Mouse (Mus musculus) ZHBTc4 (cell line): Measurements from ENCODE around the gene 9430038I01Rik.

Experiments used
- DNase-seq: peaks from one replicate; pipeline ENCODE4 v3.0.0-alpha.2; 2011; ENCODE audit warnings: low read depth, low spot score

The 9430038I01Rik gene

DNA sequence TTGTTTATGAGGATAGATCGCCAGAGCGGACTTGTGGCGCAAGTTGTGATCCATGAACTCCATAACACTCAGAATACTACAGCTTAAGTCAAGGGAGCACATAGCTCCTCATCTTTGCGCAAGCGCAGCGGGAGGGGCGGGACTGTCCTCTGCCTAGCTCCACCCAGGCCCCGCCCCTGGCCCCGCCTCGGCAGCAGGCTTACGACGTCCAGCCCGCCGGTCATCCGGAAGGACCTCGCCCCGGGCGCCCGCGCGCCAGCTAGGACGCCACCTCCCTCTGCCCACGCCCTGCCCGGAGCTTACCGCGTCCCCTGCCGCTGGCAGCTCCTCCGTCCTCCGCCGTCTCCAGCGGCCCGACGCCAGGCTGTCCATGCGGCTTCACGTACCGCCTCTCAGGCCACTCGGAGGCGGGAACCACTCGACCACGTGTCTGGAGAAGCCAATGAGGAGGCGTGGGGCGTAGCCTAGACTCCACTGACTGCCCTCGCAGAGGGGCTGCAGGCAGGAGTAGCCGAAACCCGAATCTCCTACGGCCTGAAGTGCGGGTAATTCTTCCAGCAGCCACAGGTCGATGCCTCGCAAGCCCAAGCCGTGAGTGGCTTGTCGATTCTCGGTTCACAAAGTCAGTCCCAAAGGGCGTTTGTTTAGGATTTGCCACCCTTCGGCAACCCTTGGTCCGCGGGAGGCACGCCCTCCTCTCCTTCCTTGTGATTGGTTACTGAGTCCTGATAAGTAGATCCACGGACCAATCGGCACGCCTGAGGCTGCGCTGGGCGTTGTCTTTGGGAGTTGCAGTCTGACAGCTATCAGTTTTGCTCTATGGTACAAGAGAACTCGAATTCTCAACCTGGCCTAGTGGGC lies at the start of gene 9430038I01Rik:
Gene 9430038I01Rik (minus strand): TSS at position 426 of the 861 bp plus-strand sequence.
- peak; percentile 98 for DNase-seq

DNA sequence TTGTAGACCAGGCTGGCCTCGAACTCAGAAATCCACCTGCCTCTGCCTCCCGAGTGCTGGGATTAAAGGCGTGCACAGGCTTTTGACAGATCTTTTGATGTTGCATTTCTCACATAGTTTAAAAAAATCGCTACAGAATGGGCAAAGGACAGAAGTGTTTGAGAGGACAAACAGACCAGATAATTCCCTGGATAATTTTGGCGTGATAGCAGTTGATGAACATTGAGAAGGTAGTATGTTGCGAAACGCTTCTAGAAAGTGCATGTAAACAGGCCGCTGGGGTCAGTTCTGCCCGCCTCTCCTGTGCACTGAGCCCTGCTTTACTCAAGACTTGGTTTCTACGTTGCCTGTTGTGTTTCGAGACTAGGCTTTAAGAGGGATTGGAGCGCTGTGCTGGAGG lies 34.8 kb upstream of the 9430038I01Rik start:
- no peak for DNase-seq

DNA sequence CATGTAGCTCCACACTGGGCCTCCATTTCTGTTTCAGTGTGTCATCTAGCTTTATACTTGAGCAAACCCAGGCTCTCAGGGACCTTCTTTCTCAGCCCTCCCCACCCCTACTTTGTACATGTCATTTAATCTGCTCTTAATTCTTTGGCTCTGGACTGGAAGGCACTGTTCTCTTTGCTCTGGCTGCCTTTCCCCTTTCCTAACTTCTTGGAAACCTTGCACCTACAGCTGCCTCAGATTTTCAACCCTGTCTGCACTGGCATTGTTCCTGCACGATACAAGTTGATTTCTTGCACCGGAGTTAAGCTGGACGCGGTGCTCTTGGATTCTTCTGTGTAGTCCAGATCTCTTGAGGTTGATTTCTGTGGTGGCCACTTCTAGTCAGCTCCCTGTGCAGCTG lies 32.4 kb upstream of the 9430038I01Rik start:
- no peak for DNase-seq

DNA sequence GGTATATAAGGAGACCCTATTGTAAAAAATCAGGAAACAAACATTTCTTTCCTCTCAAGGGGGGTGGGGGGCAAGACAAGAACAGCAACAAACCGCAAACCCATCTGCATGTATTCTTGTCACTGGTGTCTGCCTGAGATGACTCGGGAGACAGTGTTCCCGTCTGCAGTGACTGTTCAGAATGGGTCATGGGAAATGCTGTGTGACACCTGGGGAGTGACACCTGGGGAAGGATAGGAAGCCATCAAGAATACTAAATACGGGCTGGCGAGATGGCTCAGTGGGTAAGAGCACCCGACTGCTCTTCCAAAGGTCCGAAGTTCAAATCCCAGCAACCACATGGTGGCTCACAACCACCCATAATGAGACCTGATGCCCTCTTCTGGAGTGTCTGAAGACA lies 28.4 kb upstream of the 9430038I01Rik start:
- peak; percentile 28 for DNase-seq

DNA sequence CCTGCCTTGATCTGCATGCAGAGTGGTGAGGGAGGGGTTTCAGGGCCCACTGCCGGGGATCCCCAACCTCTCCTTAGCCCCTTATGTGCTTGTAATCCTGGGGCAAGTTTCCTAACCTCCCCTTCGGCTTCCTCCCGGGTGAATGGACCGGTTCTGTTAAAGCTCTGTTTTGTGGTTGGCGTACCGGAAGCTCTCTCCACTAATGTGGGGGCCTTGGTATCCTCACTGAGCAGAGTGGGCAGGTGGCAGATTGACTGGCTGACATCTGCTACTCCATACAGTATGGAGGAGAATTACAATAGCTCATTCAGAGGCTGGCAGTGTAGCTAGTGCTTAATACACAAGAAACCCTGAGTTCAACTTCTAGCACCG lies 27.6 kb upstream of the 9430038I01Rik start:
- DNase-seq, result no peak

DNA sequence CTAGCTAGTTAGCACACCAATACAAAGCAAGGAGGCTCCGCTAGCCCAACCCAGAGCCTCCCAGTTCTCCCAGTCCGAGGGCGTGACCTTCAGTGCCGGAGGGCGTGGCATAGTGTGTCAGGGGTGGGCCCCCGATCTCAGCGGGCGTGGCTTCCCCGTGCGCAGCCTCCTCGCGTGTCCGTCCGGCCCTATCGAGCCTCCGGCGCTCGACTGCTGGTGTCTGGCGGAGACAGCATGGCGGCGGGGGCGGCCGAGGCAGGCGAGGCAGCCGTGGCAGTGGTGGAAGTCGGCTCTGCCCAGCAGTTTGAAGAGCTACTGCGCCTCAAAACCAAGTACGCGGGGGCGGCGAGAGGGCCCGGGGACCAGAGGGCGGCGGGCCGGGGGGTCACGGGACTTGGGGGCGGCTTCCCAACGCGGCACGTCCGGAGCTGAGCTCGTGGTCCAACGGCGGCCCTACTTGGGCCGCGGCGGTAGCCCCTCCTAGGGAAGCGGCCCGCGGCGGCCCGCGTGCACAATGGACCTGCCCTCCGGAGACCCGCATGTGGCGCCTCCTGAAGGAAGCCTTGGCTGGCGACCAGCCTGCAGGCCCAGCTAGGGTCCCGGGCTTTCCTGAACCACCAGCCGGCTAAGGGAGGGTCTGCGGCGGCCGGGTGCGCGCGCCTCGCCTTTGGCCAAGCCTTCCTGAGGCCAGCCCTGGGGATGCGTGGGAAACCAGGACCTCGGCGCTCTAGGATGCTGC lies 27.0 kb upstream of the 9430038I01Rik start, which contains the start of gene Glrx3:
Gene Glrx3 (plus strand): TSS at position 175 of the 739 bp plus-strand sequence.
- peak; percentile 99 for DNase-seq

DNA sequence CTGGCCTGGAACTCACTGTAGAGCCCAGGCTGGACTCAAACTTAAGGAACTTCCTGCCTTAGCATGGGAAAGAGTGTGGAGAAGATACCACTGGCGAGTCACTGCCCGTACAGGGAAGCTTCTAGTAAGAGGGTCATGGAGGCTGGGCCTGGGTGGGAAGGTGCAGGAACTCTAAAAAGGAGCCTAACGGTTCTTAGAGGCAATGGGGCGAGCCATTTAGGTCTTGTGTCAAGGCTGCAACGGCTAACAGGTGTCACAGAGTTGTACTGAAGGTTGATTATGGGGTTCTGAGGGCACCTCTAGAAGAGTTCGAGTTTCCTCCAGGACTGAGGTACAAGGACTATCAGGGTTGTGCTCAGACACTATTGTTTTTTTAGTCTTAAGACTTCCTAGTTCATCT lies 26.3 kb upstream of the 9430038I01Rik start:
- no peak for DNase-seq

DNA sequence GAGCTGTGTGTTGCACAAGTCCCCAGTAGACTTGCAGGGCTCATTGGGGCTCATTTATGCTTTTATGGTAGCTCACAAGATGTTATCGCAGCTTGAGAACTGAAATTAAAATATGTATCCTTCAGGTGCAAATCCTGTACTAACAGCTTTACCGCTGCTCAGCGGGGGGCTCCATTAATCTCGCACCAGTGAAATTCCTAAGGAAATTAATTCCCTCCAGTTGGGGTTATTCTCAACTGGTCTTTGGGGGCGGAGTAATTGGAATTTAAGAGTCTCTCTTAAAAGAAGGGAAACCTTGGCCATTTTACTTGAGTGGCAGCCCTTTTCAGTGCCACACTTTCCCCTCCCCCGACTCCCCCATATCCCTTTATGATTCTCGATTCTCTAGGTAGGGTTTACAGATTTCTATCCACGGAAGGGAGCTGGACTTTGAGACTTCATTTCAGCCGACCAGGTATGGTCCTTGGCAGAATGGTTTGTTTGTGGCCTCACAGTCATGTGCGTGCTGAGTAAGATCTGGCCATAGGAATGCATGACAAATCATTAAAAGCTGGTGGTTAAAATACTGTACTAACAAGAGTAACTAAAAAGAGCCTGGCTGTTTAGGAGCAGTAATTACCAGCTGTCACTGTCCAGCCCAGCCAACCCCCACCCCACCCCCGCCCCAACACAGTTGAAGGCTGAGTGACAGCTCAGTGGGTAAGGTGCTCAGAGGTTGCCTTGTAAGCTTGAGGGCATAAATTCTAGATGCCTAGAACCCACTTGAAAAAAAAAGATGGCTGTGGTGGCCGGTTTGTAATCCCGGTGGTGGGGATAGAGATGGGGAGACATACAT lies 21.4 kb upstream of the 9430038I01Rik start:
- DNase-seq, result no peak

DNA sequence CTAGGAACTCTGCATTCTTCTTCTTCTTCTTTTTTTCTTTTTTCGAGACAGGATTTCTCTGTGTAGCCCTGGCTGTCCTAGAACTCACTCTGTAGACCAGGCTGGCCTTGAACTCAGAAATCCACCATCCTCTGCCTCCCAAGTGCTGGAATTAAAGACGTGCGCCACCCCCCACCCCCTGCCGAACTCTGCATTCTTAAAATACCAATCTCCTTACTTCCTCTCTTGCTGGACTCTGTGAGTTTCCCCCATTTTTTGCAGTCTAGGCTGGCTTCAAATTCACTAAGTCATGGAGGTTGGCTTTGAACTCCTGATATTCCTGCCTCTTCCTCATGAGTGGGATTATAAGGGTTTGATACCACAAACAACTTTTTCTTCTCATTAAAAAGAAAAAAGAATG lies 16.1 kb upstream of the 9430038I01Rik start:
- peak; percentile 58 for DNase-seq

DNA sequence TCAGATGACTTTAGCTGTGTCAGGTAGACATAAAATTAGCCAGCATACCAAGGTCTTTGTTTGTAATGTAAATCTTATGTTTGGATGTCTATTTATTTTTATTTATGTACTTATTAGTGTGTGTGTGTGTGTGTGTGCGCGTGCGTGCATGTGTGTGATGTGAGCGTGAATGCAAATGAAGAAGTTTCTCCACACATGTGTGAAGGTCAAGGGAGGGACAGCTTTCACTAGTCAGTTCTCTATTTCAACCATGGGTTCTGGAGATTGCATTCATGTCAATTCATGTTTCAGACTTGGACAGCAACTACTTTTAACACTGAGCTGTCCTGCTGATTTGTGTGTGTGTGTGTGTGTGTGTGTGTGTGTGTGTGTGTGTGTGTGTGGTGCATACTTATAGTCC lies 10.7 kb upstream of the 9430038I01Rik start:
- no peak for DNase-seq

DNA sequence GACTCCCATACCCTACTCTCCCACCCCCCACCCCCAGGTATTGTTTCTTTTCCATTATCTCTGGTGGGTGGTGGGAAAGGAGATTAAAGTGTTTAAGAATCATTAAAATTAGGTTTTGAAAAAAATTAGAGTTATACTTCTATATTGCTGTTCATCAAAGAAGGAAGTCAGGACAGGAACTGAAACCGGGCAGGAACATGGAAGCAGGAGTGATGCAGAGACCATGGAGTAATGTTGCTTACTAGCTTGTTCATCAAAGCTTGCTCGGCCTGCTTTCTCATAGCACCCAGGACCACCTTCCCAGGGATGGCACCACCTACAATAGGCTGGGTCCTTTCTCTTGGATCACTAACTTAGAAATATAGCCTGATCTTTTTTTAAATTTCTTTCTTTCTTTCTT lies 10.0 kb upstream of the 9430038I01Rik start:
- DNase-seq, result no peak

DNA sequence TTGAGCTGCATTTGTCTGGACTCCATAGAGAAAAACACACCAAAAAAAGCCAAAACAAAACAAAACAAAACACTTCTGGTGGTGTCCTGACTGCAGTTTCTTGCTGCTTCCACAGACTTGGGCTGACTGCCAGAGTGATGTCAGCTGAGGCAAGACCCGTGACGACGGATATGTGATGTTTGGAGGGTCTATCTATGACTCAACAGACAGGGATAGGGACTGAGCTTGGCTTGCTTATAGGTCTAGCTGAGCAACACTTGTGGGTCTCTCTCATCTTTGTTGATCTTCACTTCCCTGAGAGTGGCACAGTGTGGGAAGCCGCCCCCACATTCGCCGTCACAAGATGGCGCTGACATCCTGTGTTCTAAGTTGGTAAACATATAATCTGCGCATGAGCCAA lies 4.1 kb upstream of the 9430038I01Rik start:
- no peak for DNase-seq

DNA sequence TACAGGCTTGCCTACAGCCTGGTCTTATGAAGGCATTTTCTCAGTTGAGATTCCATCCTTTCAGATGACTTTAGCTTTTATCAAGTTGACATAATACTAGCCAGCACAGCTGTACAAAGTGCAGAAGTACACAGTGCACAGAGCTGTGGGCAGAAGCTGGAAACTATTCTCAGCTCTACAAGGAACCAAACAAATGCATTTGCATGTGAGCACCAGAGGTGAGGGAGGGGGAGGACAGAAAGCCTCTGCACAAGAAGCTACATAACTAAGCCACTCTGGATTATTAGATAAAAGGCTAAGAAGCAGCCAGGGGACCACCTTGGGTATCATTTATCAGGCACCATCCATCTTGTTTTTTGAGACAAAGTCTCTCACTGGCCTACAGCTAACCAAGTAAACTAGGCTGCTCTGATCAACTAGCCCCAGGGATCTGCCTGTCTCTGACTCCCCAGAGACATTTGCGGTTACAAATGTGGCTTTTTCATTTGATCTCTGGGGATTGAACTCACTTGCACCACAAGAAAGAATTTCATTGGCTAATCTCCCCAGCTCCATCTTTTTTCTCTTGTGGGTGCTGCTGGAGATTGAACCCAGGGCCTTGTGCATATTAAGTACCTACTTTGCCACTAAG lies 3.0 kb downstream of the 9430038I01Rik start:
- no peak for DNase-seq

DNA sequence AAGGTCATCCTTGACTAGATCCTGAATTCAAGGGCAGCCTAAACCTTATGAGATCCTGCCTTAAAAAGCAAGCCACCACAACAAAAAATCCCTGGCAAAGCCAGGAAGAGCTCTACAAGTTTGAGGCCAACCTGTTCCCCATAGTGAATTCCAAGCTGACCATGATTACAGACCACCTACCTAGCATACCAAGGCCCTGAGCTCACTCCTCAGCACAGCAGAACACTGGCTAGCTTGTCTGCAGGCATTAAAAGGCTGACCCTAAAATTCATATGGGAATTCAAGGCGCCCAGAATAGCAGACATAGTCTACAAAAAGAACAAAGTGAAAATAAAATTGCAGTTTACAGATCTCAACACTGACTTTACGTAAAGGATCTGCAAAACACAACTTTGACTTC lies 6.4 kb downstream of the 9430038I01Rik start:
- no peak for DNase-seq

DNA sequence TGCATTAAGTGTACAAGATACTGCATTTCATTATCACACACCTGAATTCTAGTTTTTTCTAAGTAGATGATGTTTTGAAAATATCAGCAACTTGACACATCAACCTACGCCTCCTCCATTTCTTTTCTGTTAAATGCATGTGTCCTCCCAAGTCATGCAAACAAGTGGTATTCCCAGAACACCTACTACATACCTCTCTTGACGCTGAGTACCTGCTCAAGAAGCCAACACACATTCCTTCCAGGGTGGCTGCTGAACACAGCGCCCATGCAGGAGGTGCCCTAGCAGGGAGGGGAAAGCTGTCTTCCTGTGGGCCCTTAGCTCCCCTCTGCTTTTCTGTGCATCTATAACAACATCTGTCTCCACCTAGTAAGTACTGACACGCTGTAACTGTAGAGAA lies 11.6 kb downstream of the 9430038I01Rik start:
- DNase-seq, result no peak

DNA sequence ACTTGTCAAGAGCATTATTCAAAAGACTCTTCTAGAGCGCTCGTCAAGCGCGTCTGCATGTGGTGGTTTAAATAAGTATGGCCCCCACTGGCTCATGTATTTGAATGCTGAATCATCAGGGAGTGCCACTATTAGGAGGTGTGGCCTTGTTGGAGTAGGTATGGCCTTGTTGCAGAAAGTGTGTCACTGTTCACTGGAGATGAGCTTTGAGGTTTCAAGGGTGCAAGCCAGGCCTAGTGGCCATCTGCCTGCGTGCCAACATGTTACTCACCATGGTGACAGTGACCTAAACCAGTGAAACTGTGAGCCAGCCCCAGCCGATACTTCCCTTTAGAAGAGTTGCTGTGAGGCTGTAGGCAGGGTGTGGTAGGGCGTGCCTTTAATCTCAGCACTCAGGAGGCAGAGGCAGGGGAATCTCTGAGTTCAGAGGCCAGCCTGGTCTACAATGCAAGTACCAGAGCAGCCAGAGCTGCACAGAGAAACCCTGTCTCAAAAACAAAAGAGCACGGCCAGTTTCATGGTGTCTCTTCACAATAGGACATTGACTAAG lies 13.1 kb downstream of the 9430038I01Rik start:
- peak; percentile 74 for DNase-seq

DNA sequence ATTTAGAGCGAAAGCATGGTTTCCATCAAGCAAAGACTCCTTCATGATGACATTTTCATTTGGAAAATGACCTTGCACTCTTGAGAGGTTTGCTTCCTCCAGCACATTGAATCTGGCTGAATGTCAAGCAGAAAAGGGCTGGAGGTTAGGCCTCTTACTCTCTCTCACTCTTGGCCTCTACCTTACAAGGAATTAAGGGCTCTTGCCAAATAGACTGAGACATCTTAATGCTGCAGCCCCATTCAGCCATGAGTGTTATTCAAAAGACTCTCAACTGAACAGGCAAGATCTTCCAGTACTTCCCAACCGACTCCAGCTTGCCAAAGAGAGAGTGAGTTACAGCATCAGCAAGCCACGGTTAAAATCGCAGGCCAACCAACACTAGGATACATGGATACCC lies 15.1 kb downstream of the 9430038I01Rik start:
- no peak for DNase-seq

DNA sequence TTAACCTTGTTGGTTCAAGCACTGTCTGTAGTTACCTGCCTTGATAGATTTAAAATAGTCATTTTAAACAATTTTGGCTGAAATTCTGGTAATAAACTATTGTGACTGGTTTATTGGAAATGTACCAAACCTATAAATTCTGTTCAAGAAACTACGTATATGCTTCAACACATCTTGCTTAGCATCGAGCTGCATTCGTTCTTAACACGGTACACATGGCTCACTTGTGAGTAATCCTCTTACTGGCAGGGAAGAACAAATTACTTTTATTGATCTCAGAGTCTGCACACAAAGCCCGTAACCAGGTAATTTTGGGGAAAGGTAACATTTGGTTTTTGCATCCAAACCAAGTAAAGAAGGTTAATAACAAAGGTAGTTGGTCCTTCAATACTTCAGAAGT lies 22.7 kb downstream of the 9430038I01Rik start:
- DNase-seq, result no peak

DNA sequence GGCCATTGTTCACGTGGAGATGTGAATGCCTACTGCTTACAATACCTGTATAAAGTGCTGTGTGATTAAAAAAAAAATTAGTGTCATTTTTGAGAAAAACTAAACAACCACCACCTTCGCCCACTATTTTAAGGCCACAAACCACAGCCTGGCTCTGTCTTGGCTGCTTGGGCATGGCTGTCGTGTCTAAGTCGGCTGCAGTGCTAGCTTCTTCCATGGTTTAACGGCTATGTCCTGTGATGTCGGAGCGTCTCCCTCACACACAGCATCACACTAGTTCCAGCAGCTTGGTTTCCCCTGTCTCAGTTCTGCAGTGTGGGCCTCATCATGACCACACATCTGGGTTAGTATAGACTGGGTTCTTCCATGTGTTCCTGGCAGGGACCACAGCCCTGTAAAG lies 35.6 kb downstream of the 9430038I01Rik start:
- DNase-seq, result no peak

DNA sequence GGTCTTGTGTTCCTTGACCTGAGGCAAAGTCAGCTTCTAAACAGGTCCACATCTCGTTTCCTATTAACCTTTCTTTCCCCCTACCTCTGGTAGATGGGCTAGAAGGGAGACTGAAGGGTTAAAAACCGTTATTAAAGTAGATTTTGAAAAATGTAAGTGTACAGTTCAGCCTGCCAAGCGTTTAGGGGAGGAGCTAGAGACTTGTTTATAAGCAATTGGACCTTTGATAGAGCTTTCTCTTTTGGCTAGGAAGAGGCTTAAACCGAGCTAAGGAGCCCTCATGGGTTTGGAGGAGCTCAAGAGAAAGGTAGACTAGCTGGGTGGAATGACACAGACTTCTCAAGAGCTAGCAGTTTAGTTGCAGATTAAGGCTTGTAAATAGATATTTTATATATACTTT lies 38.8 kb downstream of the 9430038I01Rik start:
- DNase-seq, result no peak

DNA sequence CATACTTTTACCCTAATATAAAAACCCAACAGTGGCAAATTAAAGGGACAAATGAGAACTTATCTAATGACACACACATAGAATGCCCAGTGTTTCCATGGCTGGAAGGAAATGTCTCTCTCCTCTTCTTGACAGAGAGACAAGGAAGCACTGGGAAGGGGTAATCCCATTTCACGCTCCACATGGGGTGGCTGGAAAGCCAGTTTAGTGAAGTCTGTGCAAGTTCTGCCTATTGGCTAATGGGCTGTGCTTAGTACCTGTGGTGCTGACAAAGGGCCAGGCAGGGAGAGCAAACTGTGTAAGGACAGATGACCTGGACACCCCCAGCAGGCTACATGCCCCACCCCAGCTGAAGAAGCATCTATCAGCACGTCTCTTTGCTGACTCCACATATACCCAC lies 40.4 kb downstream of the 9430038I01Rik start:
- DNase-seq, result no peak
